Mouse (Mus musculus): ENCODE data around the gene Scnn1a. TPM values are rescaled to one million over a fixed set of nuclear protein-coding genes. Genes with fewer than 3 reads are reported as not detected.
A peak's percentile ranks its signal among the peaks of the same experiment; 100 is the strongest.
"Not testable (repeated sequence)": the region's sequence is repeated elsewhere in the genome, so short reads cannot be mapped to it uniquely, and the experiment has no call there.

Scnn1a gene
- total RNA-seq (2014; rRNA removed; ENCODE audit: low replicate concordance) (0.46 and 1.3 TPM in 2 replicates), polyA plus RNA-seq (2015; fragmentation: Nextera tagmentation; extraction: Ambion mirVana) (0.37 and 0.46 TPM in 2 replicates)

- 0 out of 2 replicates have a peak within 1 kb of the TSS, but pooled peaks have one; percentile 18 for H3K9ac ChIP-seq (replicated peaks; ENCODE audit: low read depth, low read length)
- no peak within 1 kb of the TSS; the same call in 1 of the 2 replicates for H3K4me2 ChIP-seq (ENCODE audit: low read depth, low read length)
- WGBS = 81% methylated on average over 1 of the region's 1 CpGs
Measured at GRCm38 (mm10) chr6:125320323-125320722, at the start of gene Scnn1a. TSS of gene Scnn1a (plus strand) at chr6:125320659.

GRCm38 (mm10) chr6:125271455-125272227 lies 48.8 kb upstream of the Scnn1a start:
- Histone ChIP-seq H3K27ac (ENCODE audit: low read depth) (peak overlapping the region; percentile 52; the same call in 1 of the 2 replicates), H3K4me3 (ENCODE audit: low read depth, low read length) (no peak overlapping the region), H3K4me1 (ENCODE audit: control insufficient read depth, insufficient read depth) (no peaks in the 10 kb centered on the region), H3K9me3 (replicated peaks; ENCODE audit: control insufficient read depth, low read length) (no peaks in the 10 kb centered on the region), H3K4me2 (ENCODE audit: low read depth, low read length) (peak overlapping the region; percentile 36; the same call in 1 of the 2 replicates), H3K36me3 (replicated peaks; ENCODE audit: control insufficient read depth, insufficient read depth, low read length) (no peaks in the 10 kb centered on the region), H3K9ac (replicated peaks; ENCODE audit: low read depth, low read length) (peak overlapping the region; percentile 20; the same call in 1 of the 2 replicates), H3K27me3 (ENCODE audit: control insufficient read depth, insufficient read depth, low read length) (no peaks in the 10 kb centered on the region)
- DNase-seq (ENCODE audit: low spot score) = peak; percentile 95
- peak; percentile 93 for TF ChIP-seq CTCF (IDR thresholded peaks at IDR 0.05; ENCODE audit: low read depth)
- peak; percentile 71 for TF ChIP-seq EP300 (IDR thresholded peaks at IDR 0.05; ENCODE audit: low read depth)
- ATAC-seq (ENCODE audit: insufficient read depth, low read depth) = peak; percentile 94
- 14% methylated on average over 17 of the region's 17 CpGs for WGBS

More at GRCm38 (mm10) chr6:125320323-125320722, at the start of gene Scnn1a:
- peak; percentile 66; the same call in 1 of the 2 replicates for ATAC-seq (ENCODE audit: insufficient read depth, low read depth)
- Histone ChIP-seq H3K27ac (ENCODE audit: low read depth) (no peak within 1 kb of the TSS), H3K4me1 (ENCODE audit: control insufficient read depth, insufficient read depth) (peaks cover 13% of the 10 kb centered on the region), H3K27me3 (ENCODE audit: control insufficient read depth, insufficient read depth, low read length) (peaks cover 31% of the 10 kb centered on the region), H3K4me3 (ENCODE audit: low read depth, low read length) (no peak within 1 kb of the TSS), H3K36me3 (replicated peaks; ENCODE audit: control insufficient read depth, insufficient read depth, low read length) (no peaks in the 10 kb centered on the region), H3K9me3 (replicated peaks; ENCODE audit: control insufficient read depth, low read length) (no peaks in the 10 kb centered on the region)
- DNase-seq (ENCODE audit: low spot score) = no peak
- TF ChIP-seq EP300 (IDR thresholded peaks at IDR 0.05; ENCODE audit: low read depth) (peak; percentile 61; the same call in 1 of the 2 replicates), CTCF (IDR thresholded peaks at IDR 0.05; ENCODE audit: low read depth) (no peak)

- 72% methylated on average over 10 of the region's 10 CpGs for WGBS
- Histone ChIP-seq H3K9me3 (replicated peaks; ENCODE audit: control insufficient read depth, low read length) (no peaks in the 10 kb centered on the region), H3K9ac (replicated peaks; ENCODE audit: low read depth, low read length) (0 out of 2 replicates have a peak overlapping the region, but pooled peaks have one; percentile 20), H3K36me3 (replicated peaks; ENCODE audit: control insufficient read depth, insufficient read depth, low read length) (no peaks in the 10 kb centered on the region), H3K4me2 (ENCODE audit: low read depth, low read length) (no peak overlapping the region), H3K4me1 (ENCODE audit: control insufficient read depth, insufficient read depth) (no peaks in the 10 kb centered on the region), H3K27me3 (ENCODE audit: control insufficient read depth, insufficient read depth, low read length) (no peaks in the 10 kb centered on the region), H3K4me3 (ENCODE audit: low read depth, low read length) (no peak overlapping the region), H3K27ac (ENCODE audit: low read depth) (peak overlapping the region; percentile 52; the same call in 1 of the 2 replicates)
- no peak for ATAC-seq (ENCODE audit: insufficient read depth, low read depth)
- DNase-seq (ENCODE audit: low spot score) = no peak
- no peak for TF ChIP-seq CTCF (IDR thresholded peaks at IDR 0.05; ENCODE audit: low read depth)
- TF ChIP-seq EP300 (IDR thresholded peaks at IDR 0.05; ENCODE audit: low read depth) = no peak
Measured at GRCm38 (mm10) chr6:125272228-125272785, 48.2 kb upstream of the Scnn1a start.

- ATAC-seq (ENCODE audit: insufficient read depth, low read depth) (0 out of 2 replicates have a peak, but pooled peaks have one; percentile 32), DNase-seq (ENCODE audit: low spot score) (peak; percentile 43)
- H3K36me3 ChIP-seq (replicated peaks; ENCODE audit: control insufficient read depth, insufficient read depth, low read length) = no peaks in the 10 kb centered on the region
- H3K4me2 ChIP-seq (ENCODE audit: low read depth, low read length) = no peak overlapping the region
- no peak overlapping the region for H3K4me3 ChIP-seq (ENCODE audit: low read depth, low read length)
- no peaks in the 10 kb centered on the region for H3K9me3 ChIP-seq (replicated peaks; ENCODE audit: control insufficient read depth, low read length)
- H3K27ac ChIP-seq (ENCODE audit: low read depth) = no peak overlapping the region
- WGBS = 55% methylated on average over 15 of the region's 15 CpGs
- no peaks in the 10 kb centered on the region for H3K4me1 ChIP-seq (ENCODE audit: control insufficient read depth, insufficient read depth)
- TF ChIP-seq CTCF (IDR thresholded peaks at IDR 0.05; ENCODE audit: low read depth) = peak; percentile 56
- TF ChIP-seq EP300 (IDR thresholded peaks at IDR 0.05; ENCODE audit: low read depth) = no peak
- no peak overlapping the region for H3K9ac ChIP-seq (replicated peaks; ENCODE audit: low read depth, low read length)
- no peaks in the 10 kb centered on the region for H3K27me3 ChIP-seq (ENCODE audit: control insufficient read depth, insufficient read depth, low read length)
Measured at GRCm38 (mm10) chr6:125274841-125275563, 45.5 kb upstream of the Scnn1a start.

GRCm38 (mm10) chr6:125279729-125280128 lies 40.7 kb upstream of the Scnn1a start:
- Histone ChIP-seq H3K4me1 (ENCODE audit: control insufficient read depth, insufficient read depth) (no peaks in the 10 kb centered on the region), H3K9me3 (replicated peaks; ENCODE audit: control insufficient read depth, low read length) (peaks cover 1% of the 10 kb centered on the region; the same call in 1 of the 2 replicates), H3K36me3 (replicated peaks; ENCODE audit: control insufficient read depth, insufficient read depth, low read length) (no peaks in the 10 kb centered on the region), H3K9ac (replicated peaks; ENCODE audit: low read depth, low read length) (no peak overlapping the region), H3K4me3 (ENCODE audit: low read depth, low read length) (no peak overlapping the region), H3K27ac (ENCODE audit: low read depth) (no peak overlapping the region), H3K4me2 (ENCODE audit: low read depth, low read length) (no peak overlapping the region), H3K27me3 (ENCODE audit: control insufficient read depth, insufficient read depth, low read length) (no peaks in the 10 kb centered on the region)
- ATAC-seq (ENCODE audit: insufficient read depth, low read depth) (no peak), DNase-seq (ENCODE audit: low spot score) (no peak)
- 62% methylated on average over 8 of the region's 8 CpGs for WGBS
- TF ChIP-seq EP300 (IDR thresholded peaks at IDR 0.05; ENCODE audit: low read depth) (no peak), CTCF (IDR thresholded peaks at IDR 0.05; ENCODE audit: low read depth) (no peak)

GRCm38 (mm10) chr6:125282721-125283120 lies 37.7 kb upstream of the Scnn1a start:
- H3K4me1 ChIP-seq (ENCODE audit: control insufficient read depth, insufficient read depth); H3K27ac ChIP-seq (ENCODE audit: low read depth); H3K36me3 ChIP-seq (replicated peaks; ENCODE audit: control insufficient read depth, insufficient read depth, low read length); H3K9me3 ChIP-seq (replicated peaks; ENCODE audit: control insufficient read depth, low read length); ATAC-seq (ENCODE audit: insufficient read depth, low read depth); H3K9ac ChIP-seq (replicated peaks; ENCODE audit: low read depth, low read length); H3K4me3 ChIP-seq (ENCODE audit: low read depth, low read length); H3K4me2 ChIP-seq (ENCODE audit: low read depth, low read length); H3K27me3 ChIP-seq (ENCODE audit: control insufficient read depth, insufficient read depth, low read length); DNase-seq (ENCODE audit: low spot score): not testable (repeated sequence)
- WGBS = 73% methylated on average over 13 of the region's 13 CpGs

All from heart, postnatal 0 days (tissue).